Mouse (Mus musculus) embryonic facial prominence, embryonic 12.5 days (tissue): ENCODE results near the gene Rims1. TPM values are rescaled to one million over a fixed set of nuclear protein-coding genes. Genes with fewer than 3 reads are reported as not detected.

Source experiments
- ATAC-seq: fragments of 200-750 bp; cut with Nextera tagmentation; 2 replicates; pipeline ENCODE4 v1.8.0; 2017; ENCODE audit not compliant: insufficient number of reproducible peaks, insufficient read depth, low FRiP score, low TSS enrichment
- H3K27ac ChIP-seq: fragments of 300-500 bp; sonication (generic); 2 replicates; pipeline ENCODE4 v1.5.1; 2016; ENCODE audit warnings: mild to moderate bottlenecking
- H3K27me3 ChIP-seq: fragments of 300-500 bp; sonication (generic); 2 replicates; pipeline ENCODE4 v1.6.1; 2016; ENCODE audit warnings: mild to moderate bottlenecking, moderate library complexity
- H3K36me3 ChIP-seq: fragments of 300-500 bp; sonication (generic); 2 replicates; pipeline ENCODE4 v1.6.1; 2016; ENCODE audit warnings: mild to moderate bottlenecking
- H3K4me1 ChIP-seq: fragments of 300-500 bp; sonication (generic); 2 replicates; pipeline ENCODE4 v1.6.1; 2016
- H3K4me2 ChIP-seq: fragments of 300-500 bp; sonication (generic); replicated peaks from 2 replicates; pipeline ENCODE4 v1.6.1; 2016; ENCODE audit warnings: mild to moderate bottlenecking, moderate library complexity
- H3K4me3 ChIP-seq: fragments of 300-500 bp; sonication (generic); 2 replicates; pipeline ENCODE4 v1.5.1; 2016; ENCODE audit warnings: mild to moderate bottlenecking
- H3K9ac ChIP-seq: fragments of 300-500 bp; sonication (generic); 2 replicates; pipeline ENCODE4 v1.6.1; 2016; ENCODE audit warnings: mild to moderate bottlenecking, moderate library complexity
- H3K9me3 ChIP-seq: fragments of 300-500 bp; sonication (generic); 2 replicates; pipeline ENCODE4 v1.6.1; 2016; ENCODE audit warnings: mild to moderate bottlenecking, moderate library complexity
- WGBS: fragments of 180-500 bp; shearing (Covaris S2); methylation state at CpG from one replicate; pipeline ENCODE4 v1.1.7; 2016; 5-methylcytosine and 5-hydroxymethylcytosine counted together
- polyA plus RNA-seq: library from polyadenylated mRNA; unstranded; fragments of >200 nt; fragmentation: Nextera tagmentation; extraction: Ambion mirVana; gene quantifications from 2 replicates; pipeline ENCODE4 v1.2.1, GENCODE M21; 2016

Gene Rims1
- polyA plus RNA-seq, 1 experiment from 2014 or later, result 4.0 TPM

DNA sequence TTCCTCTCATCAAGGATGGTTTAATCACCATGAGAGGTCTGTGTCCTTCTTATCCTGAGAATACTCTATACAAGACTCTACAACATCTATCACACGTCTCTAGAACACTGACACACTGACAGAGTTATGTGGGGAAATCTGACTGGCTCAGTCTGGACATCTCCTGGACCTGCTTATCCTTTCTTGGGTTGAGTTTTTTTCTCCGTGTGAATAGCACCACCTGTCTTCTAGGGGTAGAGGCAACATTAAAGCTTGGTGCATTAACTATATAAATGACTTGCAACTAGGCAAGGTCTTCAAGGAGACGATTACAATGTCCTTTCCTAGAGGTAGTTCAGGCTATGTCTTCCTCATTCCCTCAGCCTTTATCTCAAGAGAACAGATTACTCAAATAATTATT is 540.3 kb downstream of the Rims1 start:
- Histone ChIP-seq H3K4me3 (no peak overlapping the region), H3K27ac (no peak overlapping the region), H3K36me3 (no peaks in the 10 kb centered on the region), H3K4me2 (no peak overlapping the region), H3K9me3 (no peaks in the 10 kb centered on the region), H3K4me1 (0 out of 2 replicates have a peak, but pooled peaks cover 3% of the 10 kb centered on the region), H3K27me3 (no peaks in the 10 kb centered on the region), H3K9ac (no peak overlapping the region)
- WGBS, result 69% methylated on average over 3 of the region's 3 CpGs
- no peak for ATAC-seq

DNA sequence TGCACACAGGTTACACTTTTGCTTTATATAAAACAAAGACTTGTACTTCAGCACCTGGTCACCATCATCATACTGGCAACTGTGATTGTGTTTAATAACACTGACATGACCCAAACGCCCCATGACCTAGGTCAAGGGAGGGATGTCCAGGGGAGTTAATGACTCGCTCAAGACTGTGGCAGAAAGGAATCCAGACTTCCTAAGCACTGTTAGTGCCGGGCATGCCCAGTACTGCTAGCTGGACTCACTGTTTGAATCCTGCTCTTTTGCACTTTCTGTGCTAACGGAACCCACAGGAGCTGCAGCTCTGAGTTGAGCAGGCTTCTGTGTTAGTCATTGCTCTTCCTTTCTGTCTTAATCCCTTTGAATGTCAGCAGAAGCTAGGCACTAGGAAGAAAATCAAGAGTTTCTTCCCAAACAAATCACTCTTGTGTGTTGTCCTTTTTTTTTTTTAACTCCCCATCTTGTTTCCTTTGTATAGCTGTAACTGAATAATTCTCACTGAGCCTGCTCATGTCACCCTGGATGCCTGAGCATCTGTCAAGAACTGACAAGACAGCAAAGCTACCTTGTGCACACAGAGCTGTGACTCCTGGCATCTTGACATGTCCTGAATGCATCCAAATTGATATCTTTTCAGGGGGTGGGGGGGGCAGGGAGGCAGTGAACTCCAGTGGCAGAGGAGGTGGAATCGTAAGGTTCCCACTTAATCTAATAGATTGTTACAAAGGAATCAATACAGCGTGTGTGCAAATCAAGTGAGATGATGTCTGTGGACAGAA is 543.4 kb downstream of the Rims1 start:
- no peaks in the 10 kb centered on the region for H3K9me3 ChIP-seq
- H3K4me2 ChIP-seq, result no peak overlapping the region
- no peak overlapping the region for H3K27ac ChIP-seq
- H3K9ac ChIP-seq, result no peak overlapping the region
- H3K4me3 ChIP-seq, result no peak overlapping the region
- ATAC-seq, result no peak
- no peaks in the 10 kb centered on the region for H3K27me3 ChIP-seq
- 47% methylated on average over 6 of the region's 6 CpGs for WGBS
- no peaks in the 10 kb centered on the region for H3K4me1 ChIP-seq
- H3K36me3 ChIP-seq, result no peaks in the 10 kb centered on the region

DNA sequence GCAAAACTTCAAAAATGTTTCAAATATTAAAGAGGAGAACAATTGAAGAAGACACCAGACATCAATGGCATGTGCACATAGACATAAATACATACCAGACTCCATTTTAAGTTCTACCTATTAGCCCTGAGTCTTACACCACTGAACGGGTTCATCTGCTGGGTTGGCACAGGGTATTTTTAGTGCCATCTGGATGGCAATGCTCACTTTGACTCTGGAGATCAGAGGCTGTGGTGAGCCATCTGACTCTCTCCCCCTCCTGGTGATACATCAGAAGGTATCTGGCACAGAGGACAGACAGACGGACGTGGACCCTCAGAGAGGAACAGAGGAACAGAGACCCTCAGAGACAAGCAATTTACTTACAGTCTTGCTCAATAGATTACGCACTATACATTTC is 544.1 kb downstream of the Rims1 start:
- Histone ChIP-seq H3K36me3 (no peaks in the 10 kb centered on the region), H3K4me1 (no peaks in the 10 kb centered on the region), H3K4me3 (no peak overlapping the region), H3K27ac (no peak overlapping the region), H3K9ac (no peak overlapping the region), H3K4me2 (no peak overlapping the region), H3K27me3 (no peaks in the 10 kb centered on the region), H3K9me3 (no peaks in the 10 kb centered on the region)
- ATAC-seq, result no peak
- WGBS, result 74% methylated on average over 4 of the region's 4 CpGs

DNA sequence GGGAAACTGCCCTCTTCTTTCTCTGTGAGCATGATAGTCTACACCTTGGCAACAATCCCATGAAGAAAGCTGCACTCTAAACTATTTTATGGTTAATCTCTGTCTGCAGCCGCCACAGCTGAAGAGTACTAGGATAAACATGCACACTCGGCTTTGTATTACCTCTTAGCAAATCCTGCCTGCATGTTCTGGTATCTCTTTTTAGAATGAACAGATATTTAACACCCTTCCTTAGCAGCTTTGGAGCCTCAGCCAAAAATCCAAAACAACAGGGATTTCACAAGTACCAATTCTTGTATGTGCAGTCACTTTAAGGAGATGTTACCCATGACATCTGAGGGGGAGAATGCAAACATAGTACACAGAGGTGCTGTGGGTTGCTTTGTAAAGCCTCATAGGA is 545.5 kb downstream of the Rims1 start:
- Histone ChIP-seq H3K27ac (no peak overlapping the region), H3K36me3 (no peaks in the 10 kb centered on the region), H3K4me1 (no peaks in the 10 kb centered on the region), H3K4me3 (no peak overlapping the region), H3K9me3 (no peaks in the 10 kb centered on the region), H3K4me2 (no peak overlapping the region), H3K27me3 (no peaks in the 10 kb centered on the region), H3K9ac (no peak overlapping the region)
- WGBS, result 89% methylated on average over 2 of the region's 2 CpGs
- no peak for ATAC-seq

DNA sequence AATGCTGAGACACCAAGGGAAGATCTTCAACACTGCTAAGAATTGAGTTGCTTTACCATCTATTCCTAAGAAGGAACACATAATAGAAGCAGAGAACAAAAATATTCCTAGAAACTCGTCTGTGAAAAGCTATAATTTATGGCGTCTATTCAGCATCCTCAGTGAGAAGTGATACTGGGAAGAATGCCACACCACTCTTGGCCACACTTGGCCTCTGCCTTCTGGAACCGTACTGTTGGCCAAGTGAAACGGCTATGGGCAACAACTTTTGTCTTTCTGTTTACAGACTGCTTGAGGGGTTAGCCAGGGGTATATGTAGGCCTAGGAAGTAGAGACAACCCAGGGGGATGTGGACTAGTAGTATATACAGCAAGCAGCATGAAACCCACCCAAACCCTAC is 547.4 kb downstream of the Rims1 start:
- Histone ChIP-seq H3K27ac (no peak overlapping the region), H3K27me3 (no peaks in the 10 kb centered on the region), H3K9ac (no peak overlapping the region), H3K36me3 (no peaks in the 10 kb centered on the region), H3K9me3 (no peaks in the 10 kb centered on the region), H3K4me2 (no peak overlapping the region), H3K4me1 (no peaks in the 10 kb centered on the region), H3K4me3 (no peak overlapping the region)
- 85% methylated on average over 4 of the region's 4 CpGs for WGBS
- no peak for ATAC-seq

DNA sequence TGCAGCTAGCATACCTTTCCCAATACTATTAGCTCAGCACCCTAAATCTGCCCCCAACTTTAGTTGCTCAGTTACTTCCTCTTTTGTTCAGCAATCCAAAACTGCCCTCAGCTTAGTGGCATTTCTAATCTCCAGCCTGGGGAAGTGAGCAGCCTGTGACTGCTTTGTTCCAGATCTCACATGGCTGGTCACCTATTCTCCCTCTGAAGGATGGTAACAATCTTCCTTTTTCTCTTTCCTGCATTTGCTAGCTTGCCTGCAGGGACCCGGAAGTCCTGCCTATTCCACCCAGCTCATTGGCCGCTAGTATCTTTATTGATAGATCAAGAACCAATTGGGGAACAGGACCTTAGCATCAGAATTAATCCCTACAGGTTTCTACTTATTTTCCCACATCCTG is 551.5 kb downstream of the Rims1 start:
- Histone ChIP-seq H3K4me1 (no peaks in the 10 kb centered on the region), H3K27me3 (no peaks in the 10 kb centered on the region; the same call in 1 of the 2 replicates), H3K9ac (no peak overlapping the region), H3K4me2 (no peak overlapping the region), H3K27ac (no peak overlapping the region), H3K4me3 (no peak overlapping the region), H3K9me3 (no peaks in the 10 kb centered on the region), H3K36me3 (no peaks in the 10 kb centered on the region)
- WGBS, result 92% methylated on average over 2 of the region's 2 CpGs
- ATAC-seq, result no peak

DNA sequence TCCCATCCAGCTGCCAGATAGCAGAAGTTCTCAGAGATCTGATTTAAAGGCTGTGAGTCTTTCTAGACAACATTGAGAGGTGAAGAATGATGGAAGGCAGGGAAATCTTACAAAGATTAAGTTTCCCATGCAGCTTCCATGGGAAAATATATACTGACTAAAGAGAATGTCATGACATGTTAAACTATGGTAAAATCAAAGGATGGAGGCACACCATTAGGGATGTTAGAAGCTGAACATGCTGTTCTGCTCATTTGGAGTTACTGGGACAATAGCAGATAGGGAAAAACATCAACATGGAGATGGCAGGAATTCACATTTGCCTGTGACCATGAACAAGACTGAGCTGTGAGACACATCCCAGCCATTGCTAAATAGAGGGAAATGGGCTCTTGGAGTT is 552.9 kb downstream of the Rims1 start:
- H3K27ac ChIP-seq, result no peak overlapping the region
- H3K4me3 ChIP-seq, result no peak overlapping the region
- no peaks in the 10 kb centered on the region for H3K4me1 ChIP-seq
- H3K27me3 ChIP-seq, result no peaks in the 10 kb centered on the region; the same call in 1 of the 2 replicates
- no peak for ATAC-seq
- no peak overlapping the region for H3K9ac ChIP-seq
- H3K4me2 ChIP-seq, result no peak overlapping the region
- no peaks in the 10 kb centered on the region for H3K9me3 ChIP-seq
- no peaks in the 10 kb centered on the region for H3K36me3 ChIP-seq

DNA sequence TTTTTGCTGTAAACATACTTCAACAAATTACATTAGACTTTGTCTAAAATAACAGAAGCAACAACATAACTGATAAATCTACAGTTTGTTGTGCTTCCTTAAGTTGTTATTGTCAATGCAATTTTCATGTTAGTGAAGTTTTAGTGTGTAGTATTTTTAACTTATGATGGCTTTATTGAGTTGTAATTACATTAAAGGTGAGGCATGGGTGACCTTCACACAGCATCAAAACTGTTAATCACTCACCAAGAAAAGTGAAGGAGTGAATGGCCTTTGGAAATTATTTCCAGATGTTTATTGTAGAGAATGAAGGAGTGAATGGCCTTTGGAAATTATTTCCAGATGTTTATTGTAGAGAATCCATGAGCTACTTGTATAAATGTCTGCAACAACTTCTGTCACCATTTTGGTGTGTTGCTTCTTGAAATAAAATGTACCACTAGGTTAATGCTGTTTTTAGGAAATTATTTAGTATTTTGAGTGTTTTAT is 556.9 kb downstream of the Rims1 start:
- Histone ChIP-seq H3K27me3 (no peaks in the 10 kb centered on the region; the same call in 1 of the 2 replicates), H3K4me1 (no peaks in the 10 kb centered on the region), H3K36me3 (no peaks in the 10 kb centered on the region), H3K9me3 (no peaks in the 10 kb centered on the region), H3K9ac (no peak overlapping the region), H3K4me2 (no peak overlapping the region), H3K27ac (no peak overlapping the region), H3K4me3 (no peak overlapping the region)
- ATAC-seq, result no peak

DNA sequence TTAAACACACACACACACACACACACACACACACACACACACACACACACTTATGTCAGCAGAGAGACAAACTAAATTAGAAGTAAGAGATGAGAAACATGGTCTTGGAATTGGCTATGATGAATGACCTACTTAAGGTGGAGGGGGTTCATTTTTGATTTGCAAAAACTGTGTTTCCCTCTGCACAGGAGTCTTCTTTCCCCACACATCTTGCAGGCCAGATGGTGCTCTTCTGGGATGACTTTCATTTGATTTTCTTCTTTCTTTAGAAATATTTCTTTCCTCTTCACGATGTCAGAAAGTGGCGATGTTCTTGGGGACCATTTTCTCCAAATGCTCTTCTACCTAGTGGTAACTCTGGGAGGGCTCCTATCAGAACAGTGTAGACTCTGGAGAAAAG is 560.0 kb downstream of the Rims1 start:
- H3K27ac ChIP-seq, result no peak overlapping the region
- H3K4me2 ChIP-seq, result no peak overlapping the region
- H3K9me3 ChIP-seq, result no peaks in the 10 kb centered on the region
- H3K36me3 ChIP-seq, result no peaks in the 10 kb centered on the region
- H3K4me3 ChIP-seq, result no peak overlapping the region
- H3K9ac ChIP-seq, result no peak overlapping the region
- no peaks in the 10 kb centered on the region for H3K27me3 ChIP-seq
- ATAC-seq, result no peak
- WGBS, result 78% methylated on average over 2 of the region's 2 CpGs
- no peaks in the 10 kb centered on the region for H3K4me1 ChIP-seq
